Mouse (Mus musculus) gonadal fat pad, adult 2 months (tissue): ENCODE measurements around the gene Zfp800. TPM values are rescaled to one million over a fixed set of nuclear protein-coding genes. Genes with fewer than 3 reads are reported as not detected.

ENCODE experiments used
- DNase-seq: peaks from one replicate; pipeline ENCODE4 v3.0.0-alpha.2; 2012; ENCODE audit warnings: low read depth
- polyA plus RNA-seq: library from polyadenylated mRNA; depleted of rRNA; stranded (reverse); fragments of >200 nt; gene quantifications from 2 replicates; pipeline ENCODE4 v1.2.3, GENCODE M21; 2012; rRNA removed

The Zfp800 gene
- polyA plus RNA-seq = 2.8 and 4.8 TPM in 2 replicates

DNA sequence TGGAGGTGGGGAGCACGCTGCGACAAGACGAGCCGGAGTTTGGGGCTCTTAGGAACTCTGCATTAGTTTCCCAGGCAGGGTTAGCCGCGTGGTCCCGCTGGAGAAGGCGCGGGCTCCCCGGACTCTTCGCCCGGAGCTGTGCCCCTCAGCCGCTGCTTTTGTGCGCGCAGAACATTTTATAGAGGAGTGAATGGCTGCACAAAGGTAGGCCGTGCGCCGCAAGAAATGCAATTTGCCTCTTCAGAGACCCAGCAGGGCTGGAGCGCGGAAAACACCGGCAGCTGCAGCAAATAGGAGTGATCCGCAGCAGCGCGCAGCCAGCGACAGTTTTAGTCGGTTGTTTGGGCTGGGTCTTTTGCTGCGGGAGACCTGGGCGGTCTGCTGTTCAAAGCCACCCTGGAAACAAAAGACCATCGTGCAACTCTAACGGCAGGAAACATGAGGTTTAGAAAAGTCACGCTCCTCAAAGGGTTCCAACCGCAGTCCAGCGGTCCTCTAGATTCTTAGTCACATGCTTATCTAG lies at the start of gene Zfp800:
Gene Zfp800 (minus strand): TSS at position 325 of the 523 bp plus-strand sequence.
- DNase-seq = no peak

DNA sequence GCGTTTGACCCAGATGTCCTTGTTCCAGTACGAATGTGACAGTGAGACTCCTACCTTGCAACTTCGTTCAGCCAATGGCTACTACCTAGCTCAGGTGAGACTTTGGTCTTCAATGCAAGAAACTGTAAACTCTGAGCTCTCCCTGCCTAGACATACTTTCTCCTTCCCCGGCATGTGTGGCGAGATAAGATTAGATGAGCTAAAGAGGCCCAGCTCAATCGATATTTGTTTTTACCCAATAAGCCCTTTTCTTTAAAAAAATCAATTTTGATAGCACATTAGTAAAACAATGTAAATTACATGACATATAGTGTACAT lies 33.7 kb upstream of the Zfp800 start:
- DNase-seq = no peak

DNA sequence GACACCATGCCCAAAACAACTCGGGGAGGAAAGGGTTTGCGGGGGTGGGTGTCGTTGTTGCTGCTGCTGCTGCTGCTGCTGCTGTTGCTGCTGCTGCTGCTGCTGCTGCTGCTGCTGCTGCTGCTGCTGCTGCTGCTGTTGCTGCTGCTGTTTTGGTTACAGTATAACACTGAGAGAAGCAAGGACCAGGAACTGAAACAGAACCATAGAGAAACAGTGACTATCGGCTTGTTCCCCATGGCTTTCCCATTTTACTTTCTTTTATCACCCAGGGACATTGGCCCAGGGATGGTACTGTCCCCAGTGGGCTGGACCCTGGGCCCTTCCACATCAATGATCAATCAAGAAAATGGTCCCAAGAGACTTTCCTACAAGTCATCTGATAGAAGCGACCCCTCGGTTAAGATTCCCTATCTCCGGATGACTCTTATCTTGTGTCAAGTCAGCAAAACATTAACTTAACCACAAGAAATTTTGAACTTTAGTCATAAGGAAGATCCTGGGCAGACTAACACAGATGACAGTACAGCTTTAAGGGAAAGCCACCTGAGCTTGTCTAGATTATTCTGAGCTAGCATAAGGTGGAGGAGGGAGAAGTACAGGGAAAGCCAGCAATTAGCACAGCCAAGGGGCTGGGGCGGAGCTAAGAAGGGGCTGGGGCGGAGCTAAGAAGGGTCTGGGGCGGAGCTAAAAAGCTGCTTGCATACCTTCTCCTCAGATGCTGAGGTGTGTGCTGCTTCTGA lies 33.2 kb upstream of the Zfp800 start:
- no peak for DNase-seq

DNA sequence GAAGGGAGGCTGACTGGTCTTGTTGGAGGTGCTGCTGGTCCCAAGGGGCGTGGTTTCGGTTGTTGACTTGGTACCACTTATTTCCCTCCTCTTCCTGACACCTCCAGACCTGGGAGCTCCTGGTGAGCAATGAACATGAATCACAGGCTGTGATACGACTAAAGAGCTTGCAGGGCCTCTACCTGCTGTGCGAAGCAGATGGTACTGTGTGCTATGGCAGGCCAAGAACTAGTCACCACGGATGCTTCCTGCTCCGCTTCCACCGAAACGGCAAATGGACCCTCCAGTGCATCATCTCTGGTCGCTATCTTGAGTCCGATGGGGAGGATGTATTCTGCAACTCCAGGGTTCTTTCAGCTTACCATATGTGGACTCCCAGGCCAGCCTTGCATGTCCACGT lies 32.1 kb upstream of the Zfp800 start:
- no peak for DNase-seq

DNA sequence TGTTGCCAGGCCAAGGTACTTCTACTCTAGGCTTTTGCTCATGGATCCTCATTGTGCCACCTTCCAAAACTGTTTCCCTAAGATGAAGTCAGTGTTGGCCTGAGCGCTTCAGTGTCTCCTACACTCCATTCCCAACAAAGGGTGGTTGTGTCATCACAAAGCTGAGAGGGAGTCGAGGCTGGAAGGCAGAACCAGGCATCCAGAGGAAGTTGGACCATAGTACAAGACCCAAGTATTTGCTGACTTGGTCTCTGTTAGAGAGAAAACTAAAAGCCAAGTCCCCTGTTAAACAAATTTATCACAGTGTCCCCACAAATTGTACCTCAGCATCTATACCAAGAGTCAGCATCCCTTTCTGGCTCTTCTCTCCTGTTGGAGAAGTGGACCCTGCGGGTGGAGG lies 30.5 kb upstream of the Zfp800 start, which contains the start of gene Gcc1:
Gene Gcc1 (minus strand): TSS at position 101 of the 400 bp plus-strand sequence.
- DNase-seq = no peak

DNA sequence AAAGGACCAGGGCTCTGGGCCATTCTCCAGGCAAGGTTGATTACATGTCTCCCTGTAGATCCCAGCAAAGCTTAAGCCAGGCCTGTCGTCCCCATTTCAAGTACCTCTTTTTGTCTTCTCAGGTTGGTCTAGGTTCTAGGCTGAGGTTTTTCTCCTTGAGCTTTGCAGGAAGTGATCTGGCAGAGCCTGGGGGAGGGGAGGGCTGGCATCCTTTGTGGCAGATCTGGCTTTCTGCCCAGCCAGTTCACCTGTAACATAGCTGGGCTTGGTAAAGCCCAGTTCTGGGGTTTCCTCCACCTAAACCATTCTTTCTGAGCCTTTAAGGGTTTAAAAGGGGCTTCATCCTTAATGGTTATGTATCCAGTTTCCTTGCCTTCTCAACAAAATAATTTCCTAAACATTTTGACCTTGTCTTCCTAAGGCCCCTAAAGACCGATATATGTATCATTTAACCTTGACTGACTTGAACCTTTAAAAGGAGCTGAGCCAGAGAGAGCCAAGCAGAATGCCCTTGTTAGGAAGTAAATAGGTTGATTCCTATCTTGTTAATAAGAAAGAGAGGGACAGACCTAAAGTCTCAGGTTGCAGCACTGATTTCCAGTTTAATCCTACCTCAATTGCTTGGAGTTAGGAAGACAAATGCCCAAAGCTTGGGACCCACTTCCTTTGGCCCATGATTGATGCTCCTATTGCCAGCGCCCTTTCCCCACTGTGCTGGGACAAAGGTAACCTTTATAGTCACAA lies 29.5 kb upstream of the Zfp800 start, which contains the start of gene Fscn3:
Gene Fscn3 (plus strand): TSS at position 694 of the 744 bp plus-strand sequence.
- no peak for DNase-seq

DNA sequence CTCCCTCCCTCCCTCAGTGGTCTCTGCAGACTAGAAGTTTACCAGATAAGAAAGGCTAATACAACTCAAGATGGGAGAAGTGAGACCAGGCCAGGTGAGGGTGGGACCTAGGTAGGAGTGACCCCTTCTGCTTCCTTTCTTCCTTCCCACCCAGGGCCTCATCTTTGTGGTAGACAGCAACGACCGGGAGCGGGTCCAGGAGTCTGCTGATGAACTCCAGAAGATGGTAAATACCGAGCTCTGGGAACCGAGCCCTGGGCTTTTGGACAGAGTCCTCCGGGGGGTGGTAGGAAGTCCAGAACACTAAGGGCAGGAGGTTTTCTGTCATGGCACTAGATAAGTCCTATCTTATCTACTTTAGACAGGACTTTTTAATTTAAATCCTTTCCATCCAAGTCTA lies 27.2 kb upstream of the Zfp800 start:
- DNase-seq = no peak

DNA sequence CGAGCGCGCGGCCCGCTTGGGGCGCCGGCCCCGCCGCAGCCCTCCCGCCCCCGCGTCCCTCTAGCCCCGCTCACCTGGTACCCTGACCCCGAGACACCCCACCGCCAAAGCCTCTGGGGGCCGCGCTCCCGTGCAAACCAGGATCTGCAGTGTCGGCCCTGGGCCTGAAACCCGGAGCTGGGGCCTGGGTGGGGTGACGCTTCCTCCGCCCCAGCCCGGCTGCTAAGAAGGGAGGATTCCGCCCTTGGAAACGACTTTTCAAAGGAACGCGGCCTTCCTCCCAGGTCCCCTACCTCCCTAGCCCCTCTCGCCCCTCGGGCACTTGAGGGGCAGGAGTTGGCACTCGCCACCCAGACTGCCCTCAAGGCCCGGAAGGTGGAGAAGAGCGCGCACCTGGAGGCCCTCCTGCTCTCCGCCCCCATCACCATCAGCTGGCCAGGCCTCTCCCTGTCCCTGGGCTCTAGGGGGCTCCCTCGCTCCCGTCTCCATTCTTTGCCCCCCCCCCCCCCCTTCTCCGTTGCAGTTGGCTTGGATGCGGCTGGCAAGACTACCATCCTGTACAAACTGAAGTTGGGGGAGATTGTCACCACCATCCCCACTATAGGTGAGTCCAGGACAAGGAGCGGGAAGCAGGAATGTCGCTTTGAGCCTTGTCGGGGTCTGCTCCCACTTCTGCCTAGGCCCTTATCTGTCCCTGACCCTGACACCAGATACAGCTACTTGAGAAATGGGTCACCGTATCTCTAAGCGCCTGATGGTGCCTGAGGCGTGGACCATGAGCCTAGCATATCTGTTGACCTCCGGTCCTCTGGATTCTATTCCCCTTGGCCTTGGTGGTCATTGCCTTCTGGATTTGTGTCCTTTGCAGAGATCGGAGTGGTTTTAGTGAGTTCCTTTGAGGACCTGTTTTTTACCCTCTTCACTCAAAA lies 26.2 kb upstream of the Zfp800 start:
- DNase-seq = no peak

DNA sequence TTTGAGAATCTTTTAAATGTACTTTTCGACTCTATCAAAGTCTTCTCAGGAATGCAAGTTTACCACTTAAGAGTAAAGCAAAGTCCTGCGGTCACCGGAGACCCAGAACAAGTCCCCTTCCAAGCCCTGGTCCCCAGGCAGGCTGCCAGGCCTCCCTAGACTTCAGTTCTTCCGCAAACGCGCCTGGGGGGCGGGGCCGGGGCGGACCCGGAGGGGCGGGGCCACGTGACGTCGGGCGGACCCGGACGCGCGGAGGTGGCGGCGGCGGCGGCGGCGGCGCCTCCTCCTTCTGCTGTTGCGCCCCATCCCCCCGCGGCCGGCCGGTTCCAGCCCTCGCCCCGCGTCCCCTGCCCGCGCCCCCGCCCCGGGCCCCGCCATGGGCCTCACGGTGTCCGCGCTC lies 25.5 kb upstream of the Zfp800 start, which contains the start of gene Arf5:
Gene Arf5 (plus strand): TSS at position 248 of the 400 bp plus-strand sequence.
- no peak for DNase-seq

DNA sequence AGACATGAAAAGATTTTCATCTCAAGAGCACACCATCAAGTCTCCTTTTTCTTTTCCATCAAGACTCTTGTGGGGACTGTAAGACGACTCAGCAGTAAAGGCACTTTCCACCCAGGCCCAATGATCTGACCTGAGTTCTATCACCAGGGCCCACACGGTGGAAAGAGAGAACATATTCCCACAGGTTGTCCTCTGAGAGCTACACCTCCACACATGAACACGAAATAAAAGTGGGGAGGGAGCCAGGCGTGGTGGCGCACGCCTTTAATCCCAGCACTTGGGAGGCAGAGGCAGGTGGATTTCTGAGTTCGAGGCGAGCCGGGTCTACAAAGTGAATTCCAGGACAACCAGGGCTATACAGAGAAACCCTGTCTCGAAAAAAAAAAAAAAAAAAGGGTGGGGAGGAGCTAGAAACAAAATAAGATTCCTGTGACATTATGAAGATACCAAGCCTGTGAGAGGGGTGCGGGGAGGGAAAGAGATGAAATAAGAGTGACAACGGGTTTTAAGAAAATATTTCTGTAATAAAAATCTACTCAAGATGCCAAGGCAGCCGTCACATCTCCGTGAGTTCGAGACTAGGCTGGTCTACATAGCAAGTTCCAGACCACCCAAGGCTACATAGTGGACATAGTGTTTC lies 25.0 kb upstream of the Zfp800 start:
- DNase-seq = no peak

DNA sequence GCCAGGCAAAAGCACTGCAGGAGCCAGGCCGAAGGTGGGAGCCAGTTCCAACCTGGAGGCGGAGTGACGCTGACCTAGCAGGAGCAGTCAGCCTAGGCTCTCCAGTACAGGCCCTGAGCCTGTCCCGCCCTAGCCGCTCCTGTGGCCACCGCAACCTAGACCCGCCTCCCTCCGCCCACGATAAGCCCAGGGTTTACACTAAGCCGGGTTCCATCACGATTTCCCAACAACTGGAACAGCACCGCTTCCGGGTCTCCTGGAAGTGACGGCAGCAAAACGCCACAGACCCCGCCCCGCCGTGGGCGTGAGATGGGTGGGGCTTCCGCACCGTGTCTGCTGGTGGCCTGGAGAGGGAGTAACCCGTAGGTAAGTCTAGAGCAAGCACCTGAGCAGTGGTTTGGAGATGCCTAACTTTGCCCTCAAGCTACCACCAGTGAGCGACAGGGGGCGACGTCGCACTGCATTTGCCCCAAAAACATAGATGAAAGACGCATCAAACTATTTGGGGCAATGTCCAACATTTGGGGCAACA lies 23.7 kb upstream of the Zfp800 start:
- peak; percentile 92 for DNase-seq

DNA sequence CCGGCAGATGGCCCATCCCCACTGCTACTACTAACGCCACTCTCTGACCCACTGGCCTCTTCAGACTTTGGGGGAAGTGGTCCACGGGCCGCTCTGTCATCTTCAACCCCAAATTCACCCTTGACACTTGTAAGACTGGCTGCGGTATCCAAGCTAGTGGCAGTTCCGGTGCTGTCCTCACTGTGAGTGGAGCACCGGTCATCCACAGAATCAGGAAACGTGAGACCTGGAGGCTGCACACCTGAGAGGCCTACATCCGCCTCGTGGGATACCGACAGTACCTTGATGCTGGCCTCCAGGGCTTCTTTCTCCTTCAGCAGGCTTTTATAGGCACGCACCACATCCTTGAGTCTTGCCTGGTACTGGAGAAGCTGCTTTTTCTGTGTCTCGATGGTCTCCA lies 23.1 kb upstream of the Zfp800 start:
- no peak for DNase-seq

DNA sequence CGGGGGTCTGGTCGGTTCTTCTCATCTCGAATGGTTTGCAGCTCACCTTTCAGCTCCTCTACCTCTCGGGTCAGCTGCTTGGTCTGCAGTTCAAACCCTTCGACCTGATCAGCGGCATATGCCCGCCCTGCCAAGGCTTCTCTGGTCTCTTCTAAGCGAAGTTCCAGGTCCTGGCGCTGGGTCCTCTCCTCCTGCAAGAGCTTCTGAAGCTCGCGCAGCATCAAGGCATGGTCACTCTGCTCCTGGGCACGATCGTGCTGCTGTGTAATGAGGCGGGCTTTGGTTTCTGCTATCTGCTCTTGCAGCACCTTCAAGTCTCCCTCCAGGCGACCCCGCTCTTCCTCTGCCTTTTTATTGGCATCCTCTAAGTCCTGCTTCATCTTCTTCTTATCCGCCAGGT lies 22.6 kb upstream of the Zfp800 start:
- no peak for DNase-seq

DNA sequence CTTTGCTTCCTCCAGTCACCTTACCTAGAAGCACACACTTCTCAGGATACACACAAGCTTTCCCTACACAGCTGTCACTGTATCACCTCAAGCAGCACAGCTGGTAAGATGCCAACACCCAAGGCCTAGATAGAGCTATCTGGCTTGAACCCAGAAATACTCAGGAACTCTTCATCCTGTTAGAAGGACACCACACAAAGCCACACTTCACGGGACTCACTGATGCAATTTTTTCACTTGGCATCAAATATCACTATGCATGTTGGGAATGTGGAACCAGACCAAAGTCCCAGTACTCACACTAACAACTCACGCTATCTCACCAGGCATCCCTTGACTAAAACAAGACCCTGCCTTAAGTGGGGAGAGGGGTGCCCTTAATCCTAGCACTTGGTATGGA lies 21.9 kb upstream of the Zfp800 start:
- no peak for DNase-seq

DNA sequence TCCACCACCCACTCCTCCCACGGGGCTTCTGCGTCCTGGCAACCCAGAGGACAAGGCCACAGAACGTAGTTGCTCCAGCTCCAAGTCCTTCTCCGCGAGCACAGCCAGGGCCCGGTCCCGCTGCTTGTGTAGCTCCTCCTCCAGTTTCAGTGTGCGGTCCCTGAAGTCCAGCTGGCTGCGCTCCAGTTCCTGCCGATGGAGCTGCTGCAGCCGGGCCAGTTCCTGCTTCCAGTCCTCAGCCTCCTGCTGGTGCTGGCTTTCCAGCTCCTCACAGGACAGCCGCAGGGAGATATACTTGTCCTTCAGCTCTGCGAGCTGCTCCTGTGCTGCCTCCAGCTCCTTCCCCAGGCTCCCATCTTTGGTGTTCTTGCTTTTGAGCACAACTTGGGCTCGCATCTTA lies 20.6 kb upstream of the Zfp800 start:
- no peak for DNase-seq

DNA sequence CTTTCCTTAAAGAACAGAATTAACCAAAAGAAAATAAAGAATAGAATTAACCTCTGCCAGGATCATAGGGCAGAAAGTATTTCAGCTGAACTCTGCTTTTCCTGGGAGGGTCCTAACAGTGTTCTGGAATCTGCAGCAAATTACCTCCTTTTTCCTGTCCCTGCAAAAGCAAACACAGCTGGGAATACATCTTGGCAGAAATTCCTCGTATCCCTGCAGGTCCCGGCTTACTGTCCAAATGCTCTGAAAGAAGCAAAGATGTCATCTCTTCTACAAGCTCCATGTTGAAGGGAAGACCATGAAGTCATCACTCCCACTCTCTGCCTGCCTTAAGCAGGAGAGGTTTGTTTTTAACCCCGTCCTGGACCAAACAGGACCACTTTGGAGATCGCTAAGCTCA lies 19.2 kb upstream of the Zfp800 start:
- DNase-seq = no peak

DNA sequence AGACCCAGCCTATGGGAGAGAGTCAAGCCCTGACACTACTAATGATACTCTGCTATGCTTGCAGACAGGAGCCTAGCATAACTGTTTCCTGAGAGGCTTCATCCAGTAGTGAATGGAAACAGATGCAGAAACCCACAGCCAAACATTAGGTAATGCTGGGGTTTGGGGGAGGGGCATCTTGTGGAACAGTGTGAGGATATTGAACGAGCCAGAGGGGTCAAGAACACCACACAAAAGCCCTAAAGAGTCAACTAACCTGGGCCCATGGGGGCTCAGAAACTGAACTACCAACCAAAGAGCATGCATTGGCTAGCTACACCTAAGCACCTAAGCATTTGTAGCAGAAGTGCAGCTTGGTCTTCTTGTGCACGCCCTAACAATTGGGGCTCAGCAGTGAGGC lies 13.4 kb upstream of the Zfp800 start:
- DNase-seq = no peak

DNA sequence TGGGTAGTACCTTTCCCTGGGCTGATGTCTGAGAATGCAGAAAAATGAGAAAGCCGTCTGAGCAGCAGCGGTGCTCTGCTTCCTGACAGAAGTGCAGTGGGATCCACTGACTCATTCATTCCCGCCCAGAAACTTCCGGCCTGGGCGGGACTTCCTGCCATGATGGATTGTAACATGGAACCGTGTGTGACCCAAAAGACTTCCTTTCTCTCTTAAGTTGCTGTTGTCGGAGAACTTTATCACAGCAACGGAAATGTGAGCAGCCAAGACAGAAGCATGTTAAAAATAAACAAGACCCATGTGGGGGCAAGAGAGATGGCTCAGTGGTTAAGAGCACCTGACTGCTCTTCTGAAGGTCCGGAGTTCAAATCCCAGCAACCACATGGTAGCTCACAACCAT lies 12.2 kb upstream of the Zfp800 start:
- DNase-seq = no peak

DNA sequence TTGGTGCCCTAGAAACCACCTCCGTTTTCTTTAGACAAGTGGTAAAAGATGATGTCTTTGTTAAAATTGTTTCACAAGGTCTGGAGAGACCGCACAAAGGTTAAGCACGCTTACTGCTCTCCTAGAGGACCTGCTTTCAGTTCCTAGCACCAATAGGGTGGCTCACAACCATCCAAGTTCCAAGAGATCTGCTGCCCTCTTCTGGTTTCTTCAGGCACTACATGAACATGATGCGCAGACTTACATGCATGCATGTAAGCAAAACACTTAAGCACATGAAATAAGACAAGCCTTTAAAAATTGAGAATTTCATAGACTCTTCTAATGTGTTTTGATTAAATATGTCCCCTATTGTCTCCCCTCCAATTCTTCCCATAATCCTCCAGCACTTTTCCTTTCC lies 2.0 kb upstream of the Zfp800 start:
- no peak for DNase-seq

DNA sequence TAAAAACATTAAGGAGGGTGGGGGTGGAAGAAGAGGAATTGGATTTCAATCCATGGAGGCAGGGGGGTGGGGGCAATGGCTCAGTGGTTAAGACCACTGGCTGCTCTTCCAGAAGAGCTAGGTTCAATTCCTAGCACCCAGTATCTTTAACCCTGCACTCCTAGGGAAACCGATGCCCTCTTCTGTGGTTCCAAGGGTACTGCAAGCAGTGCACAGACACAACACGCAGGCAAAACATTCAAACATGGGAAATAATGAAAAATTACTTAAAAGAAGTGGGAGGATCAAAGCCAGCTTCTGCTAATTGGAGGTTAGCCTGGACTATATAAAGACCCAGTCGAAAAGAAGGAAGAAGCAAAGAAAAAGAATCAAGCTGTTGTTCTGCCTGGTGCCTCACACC lies 921 bp upstream of the Zfp800 start:
- no peak for DNase-seq

DNA sequence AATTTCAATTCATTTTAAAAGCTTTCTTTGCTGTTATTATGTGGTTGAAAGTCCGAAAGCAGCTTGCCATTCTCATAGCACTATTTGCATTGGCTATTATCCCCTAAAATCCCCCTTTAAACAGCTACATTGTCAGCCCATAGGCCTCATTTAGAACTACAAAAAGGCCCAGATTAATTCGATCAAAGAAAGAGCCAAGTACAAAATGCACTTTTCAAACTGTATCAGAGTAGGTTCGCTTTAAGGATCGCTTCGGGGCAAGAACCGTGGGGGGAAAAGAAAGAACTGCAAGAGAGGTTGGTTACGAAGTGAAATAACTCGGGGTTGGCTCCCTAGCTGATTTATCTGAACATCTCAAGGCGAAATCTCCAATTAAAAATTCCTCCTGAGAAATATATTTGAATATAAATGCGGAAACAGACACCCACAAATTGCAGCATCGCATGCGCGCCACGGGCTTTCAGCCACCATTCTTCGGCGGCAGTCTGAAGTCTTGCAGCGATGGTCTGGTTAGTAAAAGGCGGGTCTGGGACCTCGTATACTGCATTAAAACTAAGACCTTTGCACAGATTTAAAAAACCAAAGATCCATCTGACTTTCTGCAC lies 850 bp downstream of the Zfp800 start:
- no peak for DNase-seq
